9 mouse cellular contexts compared by ENCODE assay signal in genomic region chr16:92694496-92695106, GRCm38 (mm10).
DNase-seq lines count a peak whose midpoint lies in the region; ATAC-seq lines count a peak whose summit lies in the region.
"Had no signal": no experiment of that assay in that cellular context is flagged by ENCODE, and none has a peak within 500 bp of the region (broad histone marks: within the 10 kb centered on the region; RNA-seq: fewer than 3 reads in every experiment).

No protein-coding gene starts in this region.

- peaks cover 39% of the 10 kb centered on the region for H3K27me3 ChIP-seq in kidney, embryonic 14.5 days (ENCODE audit: control insufficient read depth, insufficient read depth, low read length)
- peaks cover 13% of the 10 kb centered on the region; the same call in 1 of the 2 replicates for H3K27me3 ChIP-seq in embryonic facial prominence, embryonic 15.5 days
- peaks cover 34% of the 10 kb centered on the region for H3K27me3 ChIP-seq in liver, embryonic 16.5 days (ENCODE audit: control insufficient read depth, insufficient read depth, low read depth, low read length)

- DNase-seq in kidney, adult 9 months: no peak
- DNase-seq in NIH3T3 (ENCODE audit: low read depth): peak; percentile 54
- DNase-seq in layer of hippocampus, postnatal 25 days (ENCODE audit: extremely low spot score in 1 of 2, low spot score in 1 of 2): no peak
- DNase-seq in layer of hippocampus, postnatal 10 days (ENCODE audit: low spot score in 2 of 2): no peak
- no peak for DNase-seq in testis, postnatal 10 days (ENCODE audit: low spot score)
- DNase-seq: left cerebral cortex, postnatal 4 days had no signal

- no peak for ATAC-seq in kidney, embryonic 14.5 days (ENCODE audit: low FRiP score, low TSS enrichment)
- no peak for ATAC-seq in embryonic facial prominence, embryonic 15.5 days (ENCODE audit: insufficient number of reproducible peaks, low FRiP score, low TSS enrichment, low read depth)
- ATAC-seq in liver, embryonic 16.5 days (ENCODE audit: low read depth): no peak

- H3K36me3 ChIP-seq in kidney, embryonic 14.5 days (ENCODE audit: control insufficient read depth, insufficient read depth, low read length): no peaks in the 10 kb centered on the region
- H3K36me3 ChIP-seq in embryonic facial prominence, embryonic 15.5 days: no peaks in the 10 kb centered on the region
- no peaks in the 10 kb centered on the region for H3K36me3 ChIP-seq in liver, embryonic 16.5 days (ENCODE audit: control insufficient read depth, insufficient read depth)

- peaks cover 6% of the 10 kb centered on the region; the same call in 1 of the 2 replicates for H3K4me1 ChIP-seq in kidney, embryonic 14.5 days (ENCODE audit: control insufficient read depth, insufficient read depth, low read length)
- H3K4me1 ChIP-seq in embryonic facial prominence, embryonic 15.5 days: peaks cover 38% of the 10 kb centered on the region
- H3K4me1 ChIP-seq in liver, embryonic 16.5 days (ENCODE audit: control insufficient read depth, low read depth, low read length): peaks cover 34% of the 10 kb centered on the region

- H3K4me2 ChIP-seq in kidney, embryonic 14.5 days (replicated peaks; ENCODE audit: low read depth, low read length): peak overlapping the region; percentile 49; the same call in 1 of the 2 replicates
- peak overlapping the region; percentile 98 for H3K4me2 ChIP-seq in embryonic facial prominence, embryonic 15.5 days (replicated peaks)
- H3K4me2 ChIP-seq in liver, embryonic 16.5 days (ENCODE audit: low read depth, low read length): peak overlapping the region; percentile 100

- H3K4me3 ChIP-seq in kidney, embryonic 14.5 days (ENCODE audit: low read length): peak overlapping the region; percentile 36; the same call in 1 of the 2 replicates
- peak overlapping the region; percentile 67 for H3K4me3 ChIP-seq in embryonic facial prominence, embryonic 15.5 days (replicated peaks)
- peak overlapping the region; percentile 63 for H3K4me3 ChIP-seq in liver, embryonic 16.5 days (ENCODE audit: low read depth, low read length)

- H3K27ac ChIP-seq in kidney, embryonic 14.5 days (ENCODE audit: low read depth, low read length): no peak overlapping the region
- H3K27ac ChIP-seq in embryonic facial prominence, embryonic 15.5 days (replicated peaks): no peak overlapping the region
- no peak overlapping the region for H3K27ac ChIP-seq in liver, embryonic 16.5 days (ENCODE audit: low read length)

- H3K9ac ChIP-seq in kidney, embryonic 14.5 days (ENCODE audit: low read depth, low read length): no peak overlapping the region
- peak overlapping the region; percentile 48 for H3K9ac ChIP-seq in embryonic facial prominence, embryonic 15.5 days
- H3K9ac ChIP-seq in liver, embryonic 16.5 days (ENCODE audit: low read depth, low read length): no peak overlapping the region; the same call in 1 of the 2 replicates

- WGBS in kidney, embryonic 14.5 days: 2% methylated on average over 19 of the region's 19 CpGs
- 3% methylated on average over 17 of the region's 19 CpGs for WGBS in embryonic facial prominence, embryonic 15.5 days
- WGBS in liver, embryonic 16.5 days (ENCODE audit: insufficient replicate concordance): 5% methylated on average over 19 of the region's 19 CpGs

- H3K9me3 ChIP-seq in kidney, embryonic 14.5 days (ENCODE audit: control insufficient read depth, low read length): no peaks in the 10 kb centered on the region
- H3K9me3 ChIP-seq in embryonic facial prominence, embryonic 15.5 days (replicated peaks): no peaks in the 10 kb centered on the region
- H3K9me3 ChIP-seq in liver, embryonic 16.5 days (replicated peaks; ENCODE audit: control insufficient read depth, low read length): no peaks in the 10 kb centered on the region

Comparison
In these comparisons a context has a peak if more than half of its experiments do, and no peak if none do; other contexts are left out.
1. H3K4me2 ChIP-seq: peak in every context shown above with its lines; median percentile 100 in liver, embryonic 16.5 days; 98 in embryonic facial prominence, embryonic 15.5 days; 49 in kidney, embryonic 14.5 days.